Mouse (Mus musculus) lung, adult 10 weeks (tissue): ENCODE data around the gene Ide. TPM values are rescaled to one million over a fixed set of nuclear protein-coding genes. Genes with fewer than 3 reads are reported as not detected.

Experiments
- polyA plus RNA-seq: library from polyadenylated mRNA; stranded (reverse); fragments of 350-450 nt; fragmentation: Illumina TruSeq; extraction: RNeasy Lipid Tissue Mini Kit (QIAGEN cat#74804); gene quantifications from one replicate; pipeline ENCODE4 v1.2.3, GENCODE M21; 2014; ENCODE audit warnings: low read depth, low replicate concordance; ENCODE audit not compliant: insufficient read depth

Gene Ide
- polyA plus RNA-seq = 10.7 TPM

DNA sequence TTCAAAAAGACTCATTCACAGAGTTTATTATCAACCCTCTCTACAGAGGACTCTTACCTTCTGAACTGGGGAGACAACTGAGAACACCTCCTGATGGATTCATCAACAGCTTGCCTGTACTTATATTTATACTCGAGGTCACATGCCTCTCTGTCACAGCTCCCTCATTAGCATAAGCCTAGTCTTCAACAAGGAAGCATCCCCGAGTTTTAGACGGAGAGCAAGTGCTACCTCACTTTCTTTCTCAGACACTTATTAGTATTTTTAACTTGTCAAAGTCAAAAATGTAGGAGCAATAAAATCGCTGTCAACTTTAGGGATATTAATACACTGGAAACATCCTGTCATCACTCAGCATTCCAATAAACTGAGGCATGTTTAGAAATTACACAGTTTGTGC is at the start of gene Ide:
Gene Ide (minus strand): TSS at position 101 of the 400 bp plus-strand sequence.

DNA sequence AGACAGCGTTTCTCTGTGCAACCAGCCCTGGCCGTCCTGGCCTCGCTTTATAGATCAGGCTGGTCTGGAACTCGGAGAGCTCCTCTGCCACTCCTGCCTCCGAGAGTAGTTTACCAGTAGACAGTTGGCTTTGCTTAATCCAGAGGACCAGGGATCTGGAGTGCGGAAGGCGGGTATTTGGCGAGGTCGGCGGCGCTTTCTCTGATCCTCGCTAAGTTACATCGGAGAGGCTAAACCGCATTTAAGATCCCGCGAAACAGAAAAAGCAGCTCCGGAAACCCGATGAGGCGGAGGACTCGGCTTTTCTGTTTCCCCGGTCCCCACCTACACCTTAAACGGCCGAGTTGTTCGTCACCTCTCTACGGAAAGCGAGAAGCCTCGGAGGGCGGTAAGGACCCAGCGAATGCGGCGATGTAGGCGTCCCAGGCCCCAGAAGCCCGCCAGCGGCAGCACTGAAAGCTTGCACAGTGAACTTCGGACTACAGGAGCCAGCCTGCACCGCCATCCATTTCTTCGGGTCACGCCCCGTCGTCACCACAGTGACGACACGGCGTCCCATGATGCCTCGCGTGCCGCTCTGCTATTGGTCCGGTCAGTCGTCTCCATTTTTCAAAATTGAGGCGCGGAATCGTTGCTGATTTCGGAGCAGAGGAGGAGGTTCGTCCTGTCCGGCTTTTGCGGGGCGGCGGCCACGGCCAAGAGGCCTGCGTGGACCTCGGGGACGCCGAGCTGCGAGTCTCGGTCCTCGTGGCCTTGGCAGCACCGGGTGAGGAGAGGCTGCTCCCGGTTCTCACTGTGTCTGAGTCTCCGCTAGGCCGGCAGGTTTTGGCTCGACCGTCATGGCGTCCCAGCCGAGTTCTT is 38.3 kb upstream of the Ide start, which contains the start of gene Kif11:
Gene Kif11 (plus strand): TSS at position 649 of the 861 bp plus-strand sequence.

Other genes starting within 250 kb of the Ide start
- 41.1 TPM for gene March5, start 130.3 kb downstream of the Ide start, polyA plus RNA-seq
- 2.4 TPM for gene Cpeb3, start 129.3 kb downstream of the Ide start, polyA plus RNA-seq
- 0.71 TPM for gene Kif11, start 38.6 kb upstream of the Ide start, polyA plus RNA-seq
- 16.3 TPM for gene Hhex, start 97.0 kb upstream of the Ide start, polyA plus RNA-seq
- 11.3 TPM for gene Exoc6, start 212.6 kb upstream of the Ide start, polyA plus RNA-seq